Mouse (Mus musculus): ENCODE measurements around the gene Tmem8b. TPM values are rescaled to one million over a fixed set of nuclear protein-coding genes. Genes with fewer than 3 reads are reported as not detected.

Gene Tmem8b
- polyA plus RNA-seq, 1 experiment, result 9.8 TPM

Other genes starting within 250 kb of the Tmem8b start
- gene Fam166b, start 239.8 kb upstream of the Tmem8b start, polyA plus RNA-seq (2012; rRNA removed), result 3.4 and 4.4 TPM in 2 replicates
- gene Tesk1, start 227.0 kb upstream of the Tmem8b start, polyA plus RNA-seq (2012; rRNA removed), result 64.6 and 65.6 TPM in 2 replicates
- gene Cd72, start 214.3 kb upstream of the Tmem8b start, polyA plus RNA-seq (2012; rRNA removed), result 3.5 and 3.8 TPM in 2 replicates
- 0.14 TPM in 1 of 2 replicates, not detected in the other for gene Sit1, start 185.2 kb upstream of the Tmem8b start, polyA plus RNA-seq (2012; rRNA removed)
- 184 and 241 TPM in 2 replicates for gene Ccdc107, start 176.1 kb upstream of the Tmem8b start, polyA plus RNA-seq (2012; rRNA removed)
- gene Arhgef39, start 169.3 kb upstream of the Tmem8b start, polyA plus RNA-seq (2012; rRNA removed), result 3.4 and 3.5 TPM in 2 replicates
- gene Car9, start 162.0 kb upstream of the Tmem8b start, polyA plus RNA-seq (2012; rRNA removed), result 0.22 and 0.36 TPM in 2 replicates
- 85.8 and 88.1 TPM in 2 replicates for gene Tpm2, start 145.2 kb upstream of the Tmem8b start, polyA plus RNA-seq (2012; rRNA removed)
- gene Creb3, start 106.6 kb upstream of the Tmem8b start, polyA plus RNA-seq (2012; rRNA removed), result 58.2 and 96.1 TPM in 2 replicates
- gene Tln1, start 106.3 kb upstream of the Tmem8b start, polyA plus RNA-seq (2012; rRNA removed), result 88.5 and 105 TPM in 2 replicates
- 59.3 and 74.6 TPM in 2 replicates for gene Rgp1, start 90.3 kb upstream of the Tmem8b start, polyA plus RNA-seq (2012; rRNA removed)
- 17.9 and 23.9 TPM in 2 replicates for gene Gba2, start 90.1 kb upstream of the Tmem8b start, polyA plus RNA-seq (2012; rRNA removed)
- gene Msmp, start 84.5 kb upstream of the Tmem8b start, polyA plus RNA-seq (2012; rRNA removed), result 0.99 and 2.0 TPM in 2 replicates
- gene Npr2, start 37.0 kb upstream of the Tmem8b start, polyA plus RNA-seq (2012; rRNA removed), result 34.7 and 35.4 TPM in 2 replicates
- 3.9 and 4.7 TPM in 2 replicates for gene Spag8, start 15.4 kb upstream of the Tmem8b start, polyA plus RNA-seq (2012; rRNA removed)
- 120 and 130 TPM in 2 replicates for gene Hint2, start 12.5 kb upstream of the Tmem8b start, polyA plus RNA-seq (2012; rRNA removed)
- 0.50 and 0.77 TPM in 2 replicates for gene Fam221b, start 174 bp downstream of the Tmem8b start, polyA plus RNA-seq (2012; rRNA removed)
- gene Olfr70, start 31.8 kb downstream of the Tmem8b start, polyA plus RNA-seq (2012; rRNA removed), result not detected in 2 replicates
- gene Olfr71, start 41.3 kb downstream of the Tmem8b start, polyA plus RNA-seq (2012; rRNA removed), result not detected in 2 replicates
- 16.2 and 23.7 TPM in 2 replicates for gene Hrct1, start 58.2 kb downstream of the Tmem8b start, polyA plus RNA-seq (2012; rRNA removed)
- gene Spaar, start 61.1 kb downstream of the Tmem8b start, polyA plus RNA-seq (2012; rRNA removed), result 6.4 and 8.3 TPM in 2 replicates
- gene Olfr159, start 102.0 kb downstream of the Tmem8b start, polyA plus RNA-seq (2012; rRNA removed), result not detected in 2 replicates
- gene Olfr156, start 154.9 kb downstream of the Tmem8b start, polyA plus RNA-seq (2012; rRNA removed), result not detected in 2 replicates
- not detected in 2 replicates for gene Olfr157, start 171.2 kb downstream of the Tmem8b start, polyA plus RNA-seq (2012; rRNA removed)
- not detected in 2 replicates for gene Olfr155, start 182.6 kb downstream of the Tmem8b start, polyA plus RNA-seq (2012; rRNA removed)
- gene Reck, start 206.6 kb downstream of the Tmem8b start, polyA plus RNA-seq (2012; rRNA removed), result 16.0 and 17.6 TPM in 2 replicates